Mouse (Mus musculus): Measurements from ENCODE around the gene Gm10681. TPM values are rescaled to one million over a fixed set of nuclear protein-coding genes. Genes with fewer than 3 reads are reported as not detected.
"Not testable (repeated sequence)": the region's sequence is repeated elsewhere in the genome, so short reads cannot be mapped to it uniquely, and the experiment has no call there.

Gene Gm10681
- polyA plus RNA-seq (2015; fragmentation: Nextera tagmentation; extraction: Ambion mirVana) = not detected in 2 replicates

- H3K9me3 ChIP-seq (replicated peaks) = no peaks in the 10 kb centered on the region
- ATAC-seq (ENCODE audit: insufficient number of reproducible peaks, low FRiP score, low TSS enrichment, low read depth) = no peak
- no peaks in the 10 kb centered on the region for H3K36me3 ChIP-seq
- no peak within 1 kb of the TSS for H3K27ac ChIP-seq (replicated peaks)
- no peaks in the 10 kb centered on the region for H3K4me1 ChIP-seq
- H3K27me3 ChIP-seq = no peaks in the 10 kb centered on the region
- H3K4me2 ChIP-seq (replicated peaks) = no peak within 1 kb of the TSS
- H3K4me3 ChIP-seq (replicated peaks) = no peak within 1 kb of the TSS
- no peak within 1 kb of the TSS for H3K9ac ChIP-seq
These were observed at the start of gene Gm10681 for GRCm38 (mm10) chr3:98588707-98589106. Gene Gm10681, minus strand, starts transcription at chr3:98588807.

GRCm38 (mm10) chr3:98635145-98635544 lies 46.5 kb upstream of the Gm10681 start:
- 78% methylated on average over 1 of the region's 1 CpGs for WGBS
- no peak overlapping the region for H3K9ac ChIP-seq
- H3K27ac ChIP-seq (replicated peaks) = no peak overlapping the region
- no peak for ATAC-seq (ENCODE audit: insufficient number of reproducible peaks, low FRiP score, low TSS enrichment, low read depth)
- H3K36me3 ChIP-seq = no peaks in the 10 kb centered on the region
- H3K9me3 ChIP-seq (replicated peaks) = no peaks in the 10 kb centered on the region
- H3K4me1 ChIP-seq = no peaks in the 10 kb centered on the region
- H3K4me3 ChIP-seq (replicated peaks) = no peak overlapping the region
- H3K27me3 ChIP-seq = no peaks in the 10 kb centered on the region
- no peak overlapping the region for H3K4me2 ChIP-seq (replicated peaks)

GRCm38 (mm10) chr3:98630152-98630551 lies 41.5 kb upstream of the Gm10681 start, which contains the start of gene Hsd3b5:
Gene Hsd3b5, minus strand, starts transcription at chr3:98630252.
- no peak for ATAC-seq (ENCODE audit: insufficient number of reproducible peaks, low FRiP score, low TSS enrichment, low read depth)
- H3K36me3 ChIP-seq = no peaks in the 10 kb centered on the region

GRCm38 (mm10) chr3:98629633-98630032 lies 41.0 kb upstream of the Gm10681 start:
- Histone ChIP-seq H3K4me2 (replicated peaks) (no peak overlapping the region), H3K4me3 (replicated peaks) (no peak overlapping the region), H3K27ac (replicated peaks) (no peak overlapping the region), H3K4me1 (no peaks in the 10 kb centered on the region), H3K9me3 (replicated peaks) (no peaks in the 10 kb centered on the region), H3K36me3 (no peaks in the 10 kb centered on the region), H3K9ac (no peak overlapping the region), H3K27me3 (no peaks in the 10 kb centered on the region)
- 87% methylated on average over 3 of the region's 3 CpGs for WGBS
- no peak for ATAC-seq (ENCODE audit: insufficient number of reproducible peaks, low FRiP score, low TSS enrichment, low read depth)

More at GRCm38 (mm10) chr3:98630152-98630551, 41.5 kb upstream of the Gm10681 start, which contains the start of gene Hsd3b5:
- H3K27ac ChIP-seq (replicated peaks) = no peak within 1 kb of the TSS
- H3K4me1 ChIP-seq = no peaks in the 10 kb centered on the region
- no peak within 1 kb of the TSS for H3K4me3 ChIP-seq (replicated peaks)
- H3K27me3 ChIP-seq = no peaks in the 10 kb centered on the region
- no peaks in the 10 kb centered on the region for H3K9me3 ChIP-seq (replicated peaks)
- no peak within 1 kb of the TSS for H3K9ac ChIP-seq
- no peak within 1 kb of the TSS for H3K4me2 ChIP-seq (replicated peaks)

GRCm38 (mm10) chr3:98616786-98617185 lies 28.2 kb upstream of the Gm10681 start:
- H3K4me3 ChIP-seq (replicated peaks); H3K36me3 ChIP-seq; H3K4me1 ChIP-seq; H3K27me3 ChIP-seq; H3K9me3 ChIP-seq (replicated peaks); H3K4me2 ChIP-seq (replicated peaks); H3K9ac ChIP-seq; H3K27ac ChIP-seq (replicated peaks); ATAC-seq (ENCODE audit: insufficient number of reproducible peaks, low FRiP score, low TSS enrichment, low read depth): not testable (repeated sequence)
- WGBS = 67% methylated on average over 1 of the region's 1 CpGs

GRCm38 (mm10) chr3:98616244-98616643 lies 27.6 kb upstream of the Gm10681 start:
- WGBS = 17% methylated on average over 2 of the region's 2 CpGs
- H3K9ac ChIP-seq; H3K27ac ChIP-seq (replicated peaks); H3K4me2 ChIP-seq (replicated peaks); H3K27me3 ChIP-seq; H3K4me1 ChIP-seq; H3K9me3 ChIP-seq (replicated peaks); H3K4me3 ChIP-seq (replicated peaks); ATAC-seq (ENCODE audit: insufficient number of reproducible peaks, low FRiP score, low TSS enrichment, low read depth); H3K36me3 ChIP-seq: not testable (repeated sequence)

- not testable (repeated sequence) for H3K27me3 ChIP-seq; H3K4me1 ChIP-seq; H3K27ac ChIP-seq (replicated peaks); H3K36me3 ChIP-seq; H3K9me3 ChIP-seq (replicated peaks); H3K4me2 ChIP-seq (replicated peaks); ATAC-seq (ENCODE audit: insufficient number of reproducible peaks, low FRiP score, low TSS enrichment, low read depth); H3K4me3 ChIP-seq (replicated peaks); H3K9ac ChIP-seq
- 49% methylated on average over 2 of the region's 2 CpGs for WGBS
These were observed 25.9 kb upstream of the Gm10681 start for GRCm38 (mm10) chr3:98614406-98614927.

GRCm38 (mm10) chr3:98613963-98614362 lies 25.4 kb upstream of the Gm10681 start:
- H3K9me3 ChIP-seq (replicated peaks) = no peaks in the 10 kb centered on the region

GRCm38 (mm10) chr3:98613540-98613939 lies 24.9 kb upstream of the Gm10681 start:
- not testable (repeated sequence) for H3K4me2 ChIP-seq (replicated peaks); H3K9ac ChIP-seq

More at GRCm38 (mm10) chr3:98613963-98614362, 25.4 kb upstream of the Gm10681 start:
- no peak overlapping the region for H3K4me3 ChIP-seq (replicated peaks)
- no peaks in the 10 kb centered on the region for H3K36me3 ChIP-seq
- no peak overlapping the region for H3K9ac ChIP-seq
- no peaks in the 10 kb centered on the region for H3K27me3 ChIP-seq
- H3K4me2 ChIP-seq (replicated peaks) = no peak overlapping the region
- H3K4me1 ChIP-seq = no peaks in the 10 kb centered on the region
- ATAC-seq (ENCODE audit: insufficient number of reproducible peaks, low FRiP score, low TSS enrichment, low read depth) = no peak
- no peak overlapping the region for H3K27ac ChIP-seq (replicated peaks)

GRCm38 (mm10) chr3:98587721-98588120 lies 886 bp downstream of the Gm10681 start:
- H3K36me3 ChIP-seq = no peaks in the 10 kb centered on the region
- no peak overlapping the region for H3K4me2 ChIP-seq (replicated peaks)
- no peaks in the 10 kb centered on the region for H3K27me3 ChIP-seq
- no peak overlapping the region for H3K27ac ChIP-seq (replicated peaks)
- H3K9ac ChIP-seq = no peak overlapping the region
- H3K4me1 ChIP-seq = no peaks in the 10 kb centered on the region
- no peaks in the 10 kb centered on the region for H3K9me3 ChIP-seq (replicated peaks)
- 87% methylated on average over 2 of the region's 2 CpGs for WGBS
- ATAC-seq (ENCODE audit: insufficient number of reproducible peaks, low FRiP score, low TSS enrichment, low read depth) = no peak
- H3K4me3 ChIP-seq (replicated peaks) = no peak overlapping the region

More at GRCm38 (mm10) chr3:98613540-98613939, 24.9 kb upstream of the Gm10681 start:
- H3K27me3 ChIP-seq; H3K4me1 ChIP-seq; H3K27ac ChIP-seq (replicated peaks); ATAC-seq (ENCODE audit: insufficient number of reproducible peaks, low FRiP score, low TSS enrichment, low read depth); H3K9me3 ChIP-seq (replicated peaks); H3K36me3 ChIP-seq; H3K4me3 ChIP-seq (replicated peaks): not testable (repeated sequence)

- H3K27ac ChIP-seq (replicated peaks); H3K9me3 ChIP-seq (replicated peaks); H3K4me3 ChIP-seq (replicated peaks); ATAC-seq (ENCODE audit: insufficient number of reproducible peaks, low FRiP score, low TSS enrichment, low read depth); H3K9ac ChIP-seq; H3K36me3 ChIP-seq; H3K27me3 ChIP-seq; H3K4me2 ChIP-seq (replicated peaks); H3K4me1 ChIP-seq: not testable (repeated sequence)
These were observed 6.0 kb downstream of the Gm10681 start for GRCm38 (mm10) chr3:98582622-98583021.

GRCm38 (mm10) chr3:98582202-98582601 lies 6.4 kb downstream of the Gm10681 start:
- H3K27ac ChIP-seq (replicated peaks); ATAC-seq (ENCODE audit: insufficient number of reproducible peaks, low FRiP score, low TSS enrichment, low read depth); H3K9me3 ChIP-seq (replicated peaks); H3K4me3 ChIP-seq (replicated peaks); H3K9ac ChIP-seq; H3K4me1 ChIP-seq; H3K36me3 ChIP-seq; H3K27me3 ChIP-seq; H3K4me2 ChIP-seq (replicated peaks): not testable (repeated sequence)
- no CpG with 5 or more reads among the region's 1 CpGs for WGBS

Data from embryonic facial prominence, embryonic 15.5 days (tissue).